ENCODE assay signal across 7 mouse cellular contexts in the genomic region with DNA sequence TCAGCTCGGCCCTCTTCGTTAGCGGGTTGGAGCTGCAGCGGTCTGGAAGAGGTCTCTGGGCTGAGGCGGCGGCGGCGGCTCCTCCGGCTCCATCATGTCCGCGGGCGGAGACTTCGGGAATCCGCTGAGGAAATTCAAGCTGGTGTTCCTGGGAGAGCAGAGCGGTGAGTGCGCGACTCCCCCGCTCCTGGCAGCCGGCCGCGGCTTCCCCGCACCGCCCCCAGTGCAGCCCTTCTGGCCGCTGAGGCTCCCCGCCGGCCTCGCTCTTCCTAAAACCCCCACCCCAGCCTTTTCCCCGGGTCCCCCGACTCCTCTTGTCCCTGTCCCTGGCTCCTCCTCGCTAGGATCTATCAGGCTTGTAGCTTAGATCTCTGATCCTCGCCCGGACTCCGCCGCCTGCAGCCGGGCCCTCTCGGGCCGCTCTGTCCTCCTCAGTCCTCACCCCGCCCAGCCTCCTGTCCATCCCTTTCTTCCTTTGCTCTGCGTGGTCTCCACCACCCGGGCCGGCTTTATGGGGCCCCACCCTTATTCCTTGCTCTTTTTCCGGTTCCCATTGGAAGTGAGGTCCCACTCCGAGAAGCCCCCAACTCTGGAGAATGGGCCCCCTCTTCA. TPM values are rescaled to one million over a fixed set of nuclear protein-coding genes. Genes with fewer than 3 reads are reported as not detected.
DNase-seq lines count a peak whose midpoint lies in the region; ATAC-seq and TF ChIP-seq lines count a peak whose summit lies in the region.

A gene (minus strand): TSS at position 172 of the 612 bp plus-strand sequence.

- ATAC-seq in hindbrain, postnatal 0 days = peak; percentile 22

- no peaks in the 10 kb centered on the region for H3K9me3 ChIP-seq in hindbrain, postnatal 0 days (ENCODE audit: low read length)

- H3K27me3 ChIP-seq in hindbrain, postnatal 0 days (ENCODE audit: insufficient read depth, low read length) = no peaks in the 10 kb centered on the region

- no peaks in the 10 kb centered on the region for H3K36me3 ChIP-seq in hindbrain, postnatal 0 days (ENCODE audit: insufficient read depth, low read length)
- no peaks in the 10 kb centered on the region for H3K36me3 ChIP-seq in macrophage (ENCODE audit: inconsistent target)

- peak within 1 kb of the TSS; percentile 97 for H3K27ac ChIP-seq in hindbrain, postnatal 0 days
- H3K27ac ChIP-seq in macrophage = peak within 1 kb of the TSS; percentile 36

- peak within 1 kb of the TSS; percentile 73 for H3K4me2 ChIP-seq in hindbrain, postnatal 0 days (ENCODE audit: low read depth, low read length)

- intact Hi-C loops in gastrocnemius, postnatal 14 days (cut with DNase I; ENCODE audit: low total_unique reads) = no loop called here

- peak within 1 kb of the TSS; percentile 95 for H3K9ac ChIP-seq in hindbrain, postnatal 0 days (replicated peaks; ENCODE audit: low read length)

- TF ChIP-seq CTCF in hindbrain, postnatal 0 days (IDR thresholded peaks at IDR 0.05; ENCODE audit: low read depth) = no peak

- peak; percentile 45 for DNase-seq in adrenal gland, adult 8-10 months
- DNase-seq in embryo, embryonic 10.5 days (ENCODE audit: low spot score) = peak; percentile 68
- DNase-seq in gastrocnemius, postnatal 14 days = peak; percentile 72
- peak; percentile 59 for DNase-seq in hindbrain, postnatal 0 days (ENCODE audit: low spot score)
- DNase-seq in left cerebral cortex, adult 8-10 months (ENCODE audit: low spot score in 2 of 2) = peak; percentile 47 to 54
- peak; percentile 66 to 71 for DNase-seq in right cerebral cortex, adult 2 months (ENCODE audit: low spot score in 2 of 2)

- H3K79me2 ChIP-seq in macrophage (ENCODE audit: inconsistent target) = peaks cover 53% of the 10 kb centered on the region

- H3K4me1 ChIP-seq in hindbrain, postnatal 0 days (ENCODE audit: insufficient read depth, low read length) = peaks cover 5% of the 10 kb centered on the region; the same call in 1 of the 2 replicates

- H3K4me3 ChIP-seq in hindbrain, postnatal 0 days (ENCODE audit: low read length) = peak within 1 kb of the TSS; percentile 76
- H3K4me3 ChIP-seq in macrophage (ENCODE audit: inconsistent target) = peak within 1 kb of the TSS; percentile 76

- WGBS in hindbrain, postnatal 0 days = 2% methylated on average over 43 of the region's 43 CpGs
- WGBS in macrophage (ENCODE audit: missing documents) = under 1% methylated on average over 42 of the region's 43 CpGs

RNA-seq across cellular contexts. Expression of the gene that starts here (rescaled TPM):
- total RNA-seq in adrenal gland, adult 8-10 months (2022) = 10 to 100 TPM; 51.9 to 63.8 (median 57.9) TPM
- total RNA-seq in gastrocnemius, postnatal 14 days (2021) = 10 to 100 TPM; 74.4 to 77.5 TPM
- 26.8 and 29.8 TPM in 2 replicates for total RNA-seq in hindbrain, postnatal 0 days (2014; rRNA removed)
- 97.5 and 100 TPM in 2 replicates for polyA plus RNA-seq in hindbrain, postnatal 0 days (2015; fragmentation: Nextera tagmentation; extraction: Ambion mirVana)
- total RNA-seq in left cerebral cortex, adult 8-10 months (2022) = 10 to 100 TPM; 70.6 to 83.2 (median 77.7) TPM
- 10 to 100 TPM; 12.1 to 79.1 (median 21.1) TPM for total RNA-seq in macrophage (2018; cell fraction: chromatin; rRNA removed)
- 10 to 100 TPM; 24.3 to 54.4 (median 29.3) TPM for total RNA-seq in macrophage (2018; cell fraction: cytosol; rRNA removed)
- total RNA-seq in macrophage (2018; cell fraction: nucleus; rRNA removed) = 10 to 100 TPM; 10.2 to 41.4 (median 14.3) TPM
- polyA plus RNA-seq in macrophage (2018) = 35.4 to 91.9 TPM (median 36.6 TPM) in 3 replicates

Comparison
In these comparisons a context has a peak if more than half of its experiments do, and no peak if none do; other contexts are left out.
1. Peak in every context shown above with its lines: DNase-seq, ATAC-seq, H3K4me3 ChIP-seq and H3K27ac ChIP-seq.